Mouse (Mus musculus) lung, postnatal 25 days (tissue): ENCODE data around the gene Slc22a18.
A peak's percentile ranks its signal among the peaks of the same experiment; 100 is the strongest.

Source experiments
- DNase-seq: peaks from one replicate; pipeline ENCODE4 v3.0.0; 2022; ENCODE audit warnings: low spot score

Slc22a18 gene

GRCm38 (mm10) chr7:143463865-143464415, 9.6 kb upstream of the Slc22a18 start:
- DNase-seq: peak; percentile 76

- DNase-seq: peak; percentile 30
Measured at GRCm38 (mm10) chr7:143464811-143465560, 8.6 kb upstream of the Slc22a18 start.

GRCm38 (mm10) chr7:143466099-143466677, 7.3 kb upstream of the Slc22a18 start:
- DNase-seq: peak; percentile 77

GRCm38 (mm10) chr7:143467714-143468113, 5.8 kb upstream of the Slc22a18 start:
- no peak for DNase-seq

GRCm38 (mm10) chr7:143469946-143470345, 3.6 kb upstream of the Slc22a18 start:
- peak; percentile 67 for DNase-seq

DNA sequence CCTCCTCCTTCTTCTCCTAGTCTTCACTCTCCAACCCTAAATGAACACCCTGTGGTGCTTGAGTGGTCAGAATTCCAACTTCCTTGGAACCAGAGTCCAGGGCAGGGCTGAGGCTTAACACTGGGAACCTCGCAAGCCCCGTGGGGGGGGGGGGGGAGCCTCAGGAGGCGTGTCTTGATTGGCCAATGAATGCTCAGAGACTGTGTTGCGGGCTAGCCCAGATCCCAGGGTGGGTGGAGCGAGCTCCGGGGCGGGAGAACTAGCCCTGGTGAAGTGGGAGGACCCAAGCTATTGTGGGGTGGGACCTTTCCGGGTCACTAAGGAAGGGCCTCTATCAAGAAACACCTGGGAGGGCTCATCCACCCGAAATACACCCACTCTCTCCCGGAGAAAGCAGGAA, 1.3 kb downstream of the Slc22a18 start:
- DNase-seq: no peak

DNA sequence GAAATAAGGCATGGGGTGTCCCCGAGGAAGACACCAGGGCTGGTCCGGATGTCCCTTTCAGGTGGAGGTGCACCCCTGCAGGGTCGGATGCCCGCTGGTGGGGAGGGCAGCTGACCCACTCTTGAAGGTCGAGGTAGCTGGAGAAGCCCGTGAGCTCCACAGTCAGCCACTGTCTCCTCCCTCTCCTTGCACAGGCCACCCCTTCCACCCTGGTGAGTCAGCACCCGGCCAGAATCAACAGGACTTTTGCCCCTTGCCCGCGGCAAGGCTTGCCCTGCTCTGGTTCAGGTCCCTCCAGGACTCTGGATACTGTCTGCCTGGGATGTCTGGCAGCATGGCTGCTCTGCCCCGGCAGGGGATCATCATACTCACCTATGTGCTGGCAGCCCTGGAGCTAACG, 2.3 kb downstream of the Slc22a18 start:
- no peak for DNase-seq

GRCm38 (mm10) chr7:143476702-143477335, 3.3 kb downstream of the Slc22a18 start:
- DNase-seq: no peak

- no peak for DNase-seq
Measured at GRCm38 (mm10) chr7:143477800-143478199, 4.3 kb downstream of the Slc22a18 start.

- peak; percentile 50 for DNase-seq
Measured at GRCm38 (mm10) chr7:143480498-143480897, 7.0 kb downstream of the Slc22a18 start.

DNA sequence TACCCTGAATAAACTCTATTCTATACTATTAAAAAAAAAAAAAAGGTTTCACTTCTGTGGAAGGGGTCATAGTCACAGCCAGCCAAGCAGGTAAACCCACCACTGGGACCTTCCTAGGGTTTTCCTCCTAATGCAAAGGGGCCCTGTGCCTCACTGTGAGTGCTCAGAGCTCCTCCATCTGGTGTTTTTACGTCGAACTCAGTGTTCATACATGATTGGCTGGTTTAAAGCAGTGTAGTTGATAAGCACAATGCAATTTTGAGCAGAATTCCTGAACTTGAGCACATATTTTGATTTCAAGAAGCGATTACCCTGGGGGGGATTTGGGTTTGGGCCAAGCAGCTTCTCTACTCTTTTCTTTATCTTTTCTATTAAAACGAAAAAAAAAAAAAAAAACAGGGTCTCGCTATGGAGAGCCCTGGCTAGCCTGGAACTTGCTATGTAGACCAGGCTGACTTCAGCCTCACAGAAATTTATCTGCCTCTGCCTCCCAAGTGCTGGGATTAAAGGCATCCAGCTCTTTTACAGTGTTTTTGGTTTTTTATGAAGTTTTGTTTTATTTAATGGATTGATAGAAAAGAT, 8.4 kb downstream of the Slc22a18 start:
- DNase-seq: no peak

DNA sequence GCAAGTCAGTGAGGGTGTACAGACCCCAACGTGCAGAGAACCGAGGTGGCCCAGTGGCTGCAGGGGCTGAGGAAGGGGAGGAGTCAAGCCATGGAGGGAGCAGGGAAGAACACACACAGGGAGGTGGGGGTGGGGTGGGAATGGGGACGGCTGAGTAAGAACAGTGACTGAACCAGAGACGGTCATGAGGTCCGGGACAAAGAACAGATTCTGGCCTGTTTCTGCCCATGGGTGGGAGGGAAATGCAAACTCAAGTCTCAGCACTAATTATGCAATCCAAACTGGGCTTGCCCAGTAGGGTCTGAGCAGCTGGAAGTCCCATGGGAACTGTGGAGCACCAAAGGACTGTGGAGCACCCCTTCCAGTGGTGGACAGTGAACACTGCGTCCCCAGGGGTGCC, 9.0 kb downstream of the Slc22a18 start:
- DNase-seq: no peak

DNA sequence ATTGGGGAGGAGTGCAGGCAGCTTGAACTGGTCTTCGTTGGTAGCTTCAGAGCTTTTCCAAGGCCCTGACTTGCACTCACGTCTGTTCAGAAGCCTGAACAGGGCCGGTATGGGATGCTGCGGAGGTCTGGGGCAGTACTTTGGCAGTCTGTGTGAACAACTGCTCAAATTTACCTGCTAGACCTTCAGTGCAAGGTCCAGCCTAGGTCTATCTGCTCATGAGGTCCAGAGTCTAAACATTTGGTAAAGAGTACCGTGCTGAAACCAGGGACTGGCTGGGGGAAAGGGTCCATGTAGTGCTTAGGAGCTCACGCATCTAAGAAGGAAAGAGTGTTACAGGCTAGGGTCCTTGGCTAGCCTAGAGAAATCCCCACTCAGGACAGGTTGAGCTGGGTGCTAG, 16.2 kb downstream of the Slc22a18 start:
- no peak for DNase-seq

GRCm38 (mm10) chr7:143493616-143494126, 20.1 kb downstream of the Slc22a18 start:
- DNase-seq: no peak

GRCm38 (mm10) chr7:143495104-143495961, 21.8 kb downstream of the Slc22a18 start:
- DNase-seq: no peak

- no peak for DNase-seq
Measured at GRCm38 (mm10) chr7:143498584-143498983, 25.0 kb downstream of the Slc22a18 start.

- DNase-seq: no peak
Measured at GRCm38 (mm10) chr7:143500912-143501311, 27.4 kb downstream of the Slc22a18 start.

GRCm38 (mm10) chr7:143501643-143502417, 28.3 kb downstream of the Slc22a18 start:
- peak; percentile 55 for DNase-seq

DNA sequence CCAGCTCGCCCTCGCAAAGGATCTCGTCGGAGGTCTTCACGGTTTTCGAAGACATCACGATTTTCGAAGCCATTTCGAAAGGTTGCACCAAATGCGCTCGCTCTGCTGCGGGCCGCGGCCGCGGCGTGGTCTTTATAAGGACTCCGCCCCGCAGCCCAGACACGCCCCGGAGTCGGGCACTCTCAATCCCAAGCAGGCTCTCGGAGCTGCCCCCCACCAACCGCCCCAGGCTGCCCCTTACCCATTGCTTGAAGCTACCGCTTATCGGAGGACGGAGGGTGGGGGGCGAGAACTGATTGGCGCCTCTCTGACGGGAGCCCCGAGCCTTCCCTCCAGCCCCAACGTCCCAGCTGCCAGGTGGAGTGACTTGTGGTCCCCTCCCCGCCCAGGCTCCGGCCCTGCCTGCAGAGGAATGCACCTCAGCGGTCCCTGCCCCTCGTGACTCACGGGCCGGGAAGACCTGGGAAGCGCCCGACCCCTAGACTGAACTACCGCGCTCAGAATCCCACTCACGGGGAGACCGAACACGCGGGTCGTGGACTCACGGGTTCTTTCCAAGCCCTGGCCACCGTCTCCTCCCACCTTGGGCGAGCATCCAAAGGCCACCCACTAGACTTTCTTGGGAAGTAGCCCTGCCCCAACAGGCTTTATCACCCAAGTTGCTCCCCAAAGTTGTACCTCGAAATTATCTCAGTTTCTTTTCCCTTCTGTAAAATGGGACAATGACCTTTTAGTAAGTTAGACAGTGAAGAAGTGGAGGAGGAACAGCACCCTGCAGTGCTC, 29.1 kb downstream of the Slc22a18 start, which contains the start of gene Phlda2:
Gene Phlda2, minus strand, starts transcription at position 733 of the 783 bp plus-strand sequence.
- peak; percentile 12 for DNase-seq

- DNase-seq: no peak
Measured at GRCm38 (mm10) chr7:143503926-143504325, 30.4 kb downstream of the Slc22a18 start.
